ENCODE assay signal across 19 mouse cellular contexts in genomic region chr15:89323656-89324055, GRCm38 (mm10). TPM values are rescaled to one million over a fixed set of nuclear protein-coding genes. Genes with fewer than 3 reads are reported as not detected.
DNase-seq lines count a peak whose midpoint lies in the region; ATAC-seq and TF ChIP-seq lines count a peak whose summit lies in the region.
"Had no signal": no experiment of that assay in that cellular context is flagged by ENCODE, and none has a peak within 500 bp of the region (broad histone marks: within the 10 kb centered on the region; RNA-seq: fewer than 3 reads in every experiment).

No protein-coding gene starts in this region.

- no peak overlapping the region for H3K9ac ChIP-seq in intestine, embryonic 15.5 days
- no peak overlapping the region for H3K9ac ChIP-seq in intestine, postnatal 0 days (ENCODE audit: low read depth, low read length)
- peak overlapping the region; percentile 65; the same call in 1 of the 2 replicates for H3K9ac ChIP-seq in ES-E14 (ENCODE audit: insufficient read depth, low read depth, low read length, poor library complexity, severe bottlenecking)
- no peak overlapping the region for H3K9ac ChIP-seq in intestine, embryonic 16.5 days (ENCODE audit: low read depth, low read length)
- no peak overlapping the region for H3K9ac ChIP-seq in stomach, embryonic 15.5 days
- H3K9ac ChIP-seq: hindbrain, embryonic 15.5 days; limb, embryonic 12.5 days had no signal

- H3K4me1 ChIP-seq in intestine, embryonic 15.5 days (replicated peaks) = 0 out of 2 replicates have a peak, but pooled peaks cover 6% of the 10 kb centered on the region
- no peaks in the 10 kb centered on the region; the same call in 1 of the 2 replicates for H3K4me1 ChIP-seq in intestine, postnatal 0 days (replicated peaks; ENCODE audit: control insufficient read depth, insufficient read depth, low read length)
- H3K4me1 ChIP-seq in ES-E14 (ENCODE audit: control insufficient read depth in 2 of 2, insufficient read depth in 2 of 2, low read length in 2 of 2, poor library complexity in 1 of 2) = peaks cover 0 to 6% of the 10 kb centered on the region in 2 experiments; a peak in 1 of 4 replicates
- no peaks in the 10 kb centered on the region for H3K4me1 ChIP-seq in intestine, embryonic 16.5 days (ENCODE audit: control insufficient read depth, insufficient read depth, low read length)
- H3K4me1 ChIP-seq in stomach, embryonic 15.5 days = peaks cover 3% of the 10 kb centered on the region; the same call in 1 of the 2 replicates
- H3K4me1 ChIP-seq: hindbrain, embryonic 15.5 days had no signal

- ATAC-seq in intestine, embryonic 15.5 days = no peak
- no peak for ATAC-seq in intestine, postnatal 0 days
- ATAC-seq in intestine, embryonic 16.5 days = no peak
- no peak for ATAC-seq in stomach, embryonic 15.5 days (ENCODE audit: insufficient read depth, low FRiP score, low read depth)

- no peak for TF ChIP-seq CTCF in intestine, postnatal 0 days (IDR thresholded peaks at IDR 0.05; ENCODE audit: low read depth)

- no peak overlapping the region for H3K4me3 ChIP-seq in intestine, embryonic 15.5 days (replicated peaks)
- no peak overlapping the region for H3K4me3 ChIP-seq in intestine, postnatal 0 days (ENCODE audit: low read depth, low read length)
- peak overlapping the region; percentile 69 to 72 for H3K4me3 ChIP-seq in ES-E14 (ENCODE audit: insufficient read depth in 1 of 2, low read depth in 1 of 2, low read length in 2 of 2, poor library complexity in 1 of 2, severe bottlenecking in 1 of 2)
- H3K4me3 ChIP-seq in intestine, embryonic 16.5 days (ENCODE audit: low read length) = peak overlapping the region; percentile 40
- no peak overlapping the region for H3K4me3 ChIP-seq in stomach, embryonic 15.5 days (replicated peaks)
- H3K4me3 ChIP-seq: hindbrain, embryonic 15.5 days had no signal

- DNase-seq in ES-E14 (ENCODE audit: low read depth, low spot score) = no peak
- DNase-seq in left cerebral cortex, postnatal 25 days (ENCODE audit: low spot score in 2 of 2) = no peak
- no peak for DNase-seq in layer of hippocampus, adult 9-11 months
- DNase-seq: adrenal gland, postnatal 25 days; cerebellum, adult 9-10 months; gastrocnemius, postnatal 36 days; kidney, adult 2 months; right cerebral cortex, adult 18-20 months; thymus, postnatal 4 days had no signal

- H3K9me3 ChIP-seq in intestine, embryonic 15.5 days = no peaks in the 10 kb centered on the region
- no peaks in the 10 kb centered on the region for H3K9me3 ChIP-seq in intestine, postnatal 0 days (ENCODE audit: control insufficient read depth)
- H3K9me3 ChIP-seq in ES-E14 (ENCODE audit: control insufficient read depth, insufficient read depth, low read depth, low read length) = no peaks in the 10 kb centered on the region
- no peaks in the 10 kb centered on the region for H3K9me3 ChIP-seq in intestine, embryonic 16.5 days (ENCODE audit: control insufficient read depth, low read length)
- H3K9me3 ChIP-seq in stomach, embryonic 15.5 days = no peaks in the 10 kb centered on the region
- H3K9me3 ChIP-seq: hindbrain, embryonic 15.5 days; limb, embryonic 12.5 days had no signal

- peaks cover 12% of the 10 kb centered on the region for H3K27me3 ChIP-seq in intestine, embryonic 15.5 days (replicated peaks)
- H3K27me3 ChIP-seq in intestine, postnatal 0 days (replicated peaks; ENCODE audit: control insufficient read depth, insufficient read depth, low read length) = 0 out of 2 replicates have a peak, but pooled peaks cover 4% of the 10 kb centered on the region
- H3K27me3 ChIP-seq in intestine, embryonic 16.5 days (replicated peaks; ENCODE audit: control insufficient read depth, insufficient read depth, low read length) = peaks cover 11% of the 10 kb centered on the region; the same call in 1 of the 2 replicates
- no peaks in the 10 kb centered on the region; the same call in 1 of the 2 replicates for H3K27me3 ChIP-seq in stomach, embryonic 15.5 days (replicated peaks)

- no peak overlapping the region for H3K27ac ChIP-seq in intestine, embryonic 15.5 days
- no peak overlapping the region for H3K27ac ChIP-seq in intestine, postnatal 0 days (ENCODE audit: low read depth, low read length)
- no peak overlapping the region for H3K27ac ChIP-seq in ES-E14 (ENCODE audit: insufficient read depth, low read depth, low read length, poor library complexity, severe bottlenecking)
- no peak overlapping the region for H3K27ac ChIP-seq in intestine, embryonic 16.5 days (ENCODE audit: low read length)
- no peak overlapping the region for H3K27ac ChIP-seq in stomach, embryonic 15.5 days
- H3K27ac ChIP-seq: hindbrain, embryonic 15.5 days; limb, embryonic 12.5 days had no signal

- intact Hi-C loops in left cerebral cortex, postnatal 25 days (cut with DNase I) = no loop called here

- 89% methylated on average over 4 of the region's 4 CpGs for WGBS in intestine, embryonic 15.5 days
- WGBS in intestine, postnatal 0 days = 87% methylated on average over 4 of the region's 4 CpGs
- WGBS in intestine, embryonic 16.5 days = 90% methylated on average over 4 of the region's 4 CpGs
- WGBS in stomach, embryonic 15.5 days = 84% methylated on average over 4 of the region's 4 CpGs

- 0 out of 2 replicates have a peak overlapping the region, but pooled peaks have one; percentile 61 for H3K4me2 ChIP-seq in intestine, embryonic 15.5 days (replicated peaks)
- no peak overlapping the region for H3K4me2 ChIP-seq in intestine, postnatal 0 days (replicated peaks; ENCODE audit: low read depth)
- H3K4me2 ChIP-seq in intestine, embryonic 16.5 days (ENCODE audit: low read depth, low read length) = no peak overlapping the region
- H3K4me2 ChIP-seq in stomach, embryonic 15.5 days = 0 out of 2 replicates have a peak overlapping the region, but pooled peaks have one; percentile 54

- no peaks in the 10 kb centered on the region for H3K36me3 ChIP-seq in intestine, embryonic 15.5 days
- H3K36me3 ChIP-seq in intestine, postnatal 0 days (ENCODE audit: control insufficient read depth, insufficient read depth) = no peaks in the 10 kb centered on the region
- H3K36me3 ChIP-seq in ES-E14 (ENCODE audit: control insufficient read depth, insufficient read depth, low read length, poor library complexity, severe bottlenecking) = peaks cover 2% of the 10 kb centered on the region; the same call in 1 of the 2 replicates
- H3K36me3 ChIP-seq in intestine, embryonic 16.5 days (ENCODE audit: control insufficient read depth, insufficient read depth, low read length) = no peaks in the 10 kb centered on the region
- no peaks in the 10 kb centered on the region for H3K36me3 ChIP-seq in stomach, embryonic 15.5 days
- H3K36me3 ChIP-seq: hindbrain, embryonic 15.5 days; limb, embryonic 12.5 days had no signal

- in situ Hi-C loops in ES-E14 (cut with MboI; ENCODE audit: low sequenced_read_pairs in 2 of 2, unreplicated experiment in 2 of 2) = no loop called here

TF ChIP-seq in ES-E14, 5 proteins besides CTCF, POLR2A, EP300 and RAD21:
- TF ChIP-seq MAFK (IDR thresholded peaks at IDR 0.05; ENCODE audit: insufficient read depth, low read depth, low read length) (no peak), ZC3H11A (IDR thresholded peaks at IDR 0.05; ENCODE audit: borderline replicate concordance, low read depth, low read length) (no peak), ZNF384 (IDR thresholded peaks at IDR 0.05; ENCODE audit: low read depth, low read length) (no peak), CHD2 (IDR thresholded peaks at IDR 0.05; ENCODE audit: low read depth, low read length) (no peak), HCFC1 (IDR thresholded peaks at IDR 0.05; ENCODE audit: borderline replicate concordance, insufficient read depth, low read length) (no peak)
TF ChIP-seq in ES-E14: peak in this region for 0.

RNA-seq across cellular contexts. Expression of gene Adm2, which starts 1.1 kb away (rescaled TPM):
- 1.4 and 1.5 TPM in 2 replicates for polyA plus RNA-seq in intestine, embryonic 15.5 days (2015; fragmentation: Nextera tagmentation; extraction: Ambion mirVana)
- polyA plus RNA-seq in intestine, postnatal 0 days (2015; fragmentation: Nextera tagmentation; extraction: Ambion mirVana) = 0.14 TPM in 1 of 2 replicates, not detected in the other
- 4.6 and 7.8 TPM in 2 replicates for total RNA-seq in ES-E14 (2012; rRNA removed)
- polyA plus RNA-seq in intestine, embryonic 16.5 days (2015; fragmentation: Nextera tagmentation; extraction: Ambion mirVana) = 1.5 and 2.0 TPM in 2 replicates
- 0.76 and 1.1 TPM in 2 replicates for polyA plus RNA-seq in stomach, embryonic 15.5 days (2015; fragmentation: Nextera tagmentation; extraction: Ambion mirVana)
- not detected for total RNA-seq in left cerebral cortex, postnatal 25 days (2021)
- total RNA-seq: adrenal gland, postnatal 25 days; gastrocnemius, postnatal 36 days had no signal
- polyA plus RNA-seq: frontal cortex, adult 2 months; heart, postnatal 0 days; hindbrain, embryonic 15.5 days; midbrain, embryonic 11.5 days; testis, adult 2 months had no signal

RNA-seq across cellular contexts. Expression of gene Sbf1, which starts 8.5 kb away (rescaled TPM):
- 35.1 and 38.8 TPM in 2 replicates for polyA plus RNA-seq in intestine, embryonic 15.5 days (2015; fragmentation: Nextera tagmentation; extraction: Ambion mirVana)
- polyA plus RNA-seq in intestine, postnatal 0 days (2015; fragmentation: Nextera tagmentation; extraction: Ambion mirVana) = 22.2 and 24.2 TPM in 2 replicates
- 134 and 169 TPM in 2 replicates for total RNA-seq in ES-E14 (2012; rRNA removed)
- 32.0 and 33.4 TPM in 2 replicates for polyA plus RNA-seq in intestine, embryonic 16.5 days (2015; fragmentation: Nextera tagmentation; extraction: Ambion mirVana)
- polyA plus RNA-seq in stomach, embryonic 15.5 days (2015; fragmentation: Nextera tagmentation; extraction: Ambion mirVana) = 45.3 and 45.9 TPM in 2 replicates
- total RNA-seq in left cerebral cortex, postnatal 25 days (2021) = 100 to 1,000 TPM; 205 to 212 TPM

RNA-seq across cellular contexts. Expression of gene Miox, which starts 10.5 kb away (rescaled TPM):
- polyA plus RNA-seq in intestine, embryonic 15.5 days (2015; fragmentation: Nextera tagmentation; extraction: Ambion mirVana) = 0.32 and 0.36 TPM in 2 replicates
- polyA plus RNA-seq in intestine, postnatal 0 days (2015; fragmentation: Nextera tagmentation; extraction: Ambion mirVana) = not detected in 2 replicates
- total RNA-seq in ES-E14 (2012; rRNA removed) = 0.54 TPM in 1 of 2 replicates, not detected in the other
- polyA plus RNA-seq in intestine, embryonic 16.5 days (2015; fragmentation: Nextera tagmentation; extraction: Ambion mirVana) = 0.46 TPM in 1 of 2 replicates, not detected in the other
- polyA plus RNA-seq in stomach, embryonic 15.5 days (2015; fragmentation: Nextera tagmentation; extraction: Ambion mirVana) = 0.53 and 0.71 TPM in 2 replicates
- not detected for total RNA-seq in left cerebral cortex, postnatal 25 days (2021)
- total RNA-seq: adrenal gland, postnatal 25 days; gastrocnemius, postnatal 36 days had no signal
- polyA plus RNA-seq: frontal cortex, adult 2 months; heart, postnatal 0 days; hindbrain, embryonic 15.5 days; limb, embryonic 12.5 days; midbrain, embryonic 11.5 days had no signal

RNA-seq across cellular contexts. Expression of gene Lmf2, which starts 31.8 kb away (rescaled TPM):
- 55.2 and 58.0 TPM in 2 replicates for polyA plus RNA-seq in intestine, embryonic 15.5 days (2015; fragmentation: Nextera tagmentation; extraction: Ambion mirVana)
- polyA plus RNA-seq in intestine, postnatal 0 days (2015; fragmentation: Nextera tagmentation; extraction: Ambion mirVana) = 19.1 and 20.5 TPM in 2 replicates
- 44.8 and 45.3 TPM in 2 replicates for total RNA-seq in ES-E14 (2012; rRNA removed)
- polyA plus RNA-seq in intestine, embryonic 16.5 days (2015; fragmentation: Nextera tagmentation; extraction: Ambion mirVana) = 55.8 and 56.3 TPM in 2 replicates
- polyA plus RNA-seq in stomach, embryonic 15.5 days (2015; fragmentation: Nextera tagmentation; extraction: Ambion mirVana) = 57.3 and 62.3 TPM in 2 replicates
- total RNA-seq in left cerebral cortex, postnatal 25 days (2021) = 10 to 100 TPM; 21.0 to 21.8 TPM

RNA-seq across cellular contexts. Expression of gene Ncaph2, which starts 31.9 kb away (rescaled TPM):
- polyA plus RNA-seq in intestine, embryonic 15.5 days (2015; fragmentation: Nextera tagmentation; extraction: Ambion mirVana) = 131 and 138 TPM in 2 replicates
- 55.2 and 65.2 TPM in 2 replicates for polyA plus RNA-seq in intestine, postnatal 0 days (2015; fragmentation: Nextera tagmentation; extraction: Ambion mirVana)
- total RNA-seq in ES-E14 (2012; rRNA removed) = 205 and 274 TPM in 2 replicates
- 123 and 128 TPM in 2 replicates for polyA plus RNA-seq in intestine, embryonic 16.5 days (2015; fragmentation: Nextera tagmentation; extraction: Ambion mirVana)
- polyA plus RNA-seq in stomach, embryonic 15.5 days (2015; fragmentation: Nextera tagmentation; extraction: Ambion mirVana) = 127 and 141 TPM in 2 replicates
- 10 to 100 TPM; 96.1 to 97.4 TPM for total RNA-seq in left cerebral cortex, postnatal 25 days (2021)

Comparison
In these comparisons a context has a peak if more than half of its experiments do, and no peak if none do; other contexts are left out.
1. H3K4me2 ChIP-seq: peak in intestine, embryonic 15.5 days (single experiment) and stomach, embryonic 15.5 days (single experiment); none in intestine, postnatal 0 days (single experiment) and intestine, embryonic 16.5 days (single experiment).
2. H3K4me3 ChIP-seq: peak in ES-E14 (2 of 2) and intestine, embryonic 16.5 days (single experiment); none in intestine, embryonic 15.5 days (single experiment), intestine, postnatal 0 days (single experiment) and stomach, embryonic 15.5 days (single experiment).